Mouse (Mus musculus) CH12.LX (cell line): Measurements from ENCODE around the gene Rad9a. TPM values are rescaled to one million over a fixed set of nuclear protein-coding genes. Genes with fewer than 3 reads are reported as not detected.
A peak's percentile ranks its signal among the peaks of the same experiment; 100 is the strongest.

Source experiments
- DNase-seq: peaks from one replicate; pipeline ENCODE4 v3.0.0-alpha.2; 2013; ENCODE audit errors: extremely low read depth
- H3K27ac ChIP-seq: 2 replicates; pipeline ENCODE4 v1.5.1; 2012; ENCODE audit warnings: low read depth, mild to moderate bottlenecking, control low read depth, moderate library complexity; ENCODE audit not compliant: insufficient read depth
- H3K27me3 ChIP-seq: replicated peaks from 2 replicates; pipeline ENCODE3; 2012; ENCODE audit warnings: inconsistent platforms
- H3K36me3 ChIP-seq, 2 experiments: replicated peaks in 1 of 2; 2 replicates each; pipeline versions ENCODE3 to v1.6.1; 2012; ENCODE audit warnings: inconsistent platforms in 1 of 2, low read length in 1 of 2, mild to moderate bottlenecking in 1 of 2, mixed read lengths in 1 of 2, moderate library complexity in 1 of 2; ENCODE audit not compliant: control insufficient read depth in 1 of 2, insufficient read depth in 1 of 2
- H3K4me1 ChIP-seq, 2 experiments: 2 replicates each; pipeline ENCODE4 v1.6.1; 2012; ENCODE audit warnings: inconsistent platforms in 1 of 2, moderate library complexity in 1 of 2; ENCODE audit not compliant: insufficient read depth in 2 of 2, control insufficient read depth in 1 of 2
- H3K4me2 ChIP-seq: 2 replicates; pipeline ENCODE4 v1.6.1; 2012; ENCODE audit warnings: low read depth, mild to moderate bottlenecking, control low read depth; ENCODE audit not compliant: poor library complexity, insufficient read depth, severe bottlenecking
- H3K4me3 ChIP-seq, 3 experiments: fragments of 150-350 bp in 1 of 3; sonication (generic) in 1 of 3; replicated peaks in 1 of 3; 2 replicates each; pipeline versions ENCODE3 to v1.5.1; 2011 to 2012; ENCODE audit warnings: low read depth in 2 of 3, low read length in 2 of 3, mild to moderate bottlenecking in 2 of 3, moderate library complexity in 2 of 3, control low read depth in 1 of 3, improper control_type of control experiment in 1 of 3, inconsistent platforms in 1 of 3, mixed read lengths in 1 of 3; ENCODE audit not compliant: poor library complexity in 1 of 3
- H3K79me2 ChIP-seq: replicated peaks from 2 replicates; pipeline ENCODE4 v1.6.1; 2012; ENCODE audit warnings: mild to moderate bottlenecking, moderate library complexity; ENCODE audit not compliant: control insufficient read depth, poor library complexity, insufficient read depth, severe bottlenecking; ENCODE audit errors: extremely low read depth
- H3K9ac ChIP-seq: 2 replicates; pipeline ENCODE4 v1.6.1; 2012; ENCODE audit warnings: low read depth, mild to moderate bottlenecking, control low read depth, moderate library complexity; ENCODE audit not compliant: insufficient read depth
- H3K9me3 ChIP-seq: replicated peaks from 2 replicates; pipeline ENCODE3; 2012; ENCODE audit warnings: low read length, inconsistent platforms, mixed read lengths
- BHLHE40 ChIP-seq: IDR thresholded peaks from 2 replicates; pipeline ENCODE4 v1.6.1; 2011; ENCODE audit warnings: mild to moderate bottlenecking, low read depth, low read length, improper control_type of control experiment
- CHD1 ChIP-seq: IDR thresholded peaks from 2 replicates; pipeline ENCODE4 v1.6.1; 2012; ENCODE audit warnings: low read depth, low read length, improper control_type of control experiment, inconsistent platforms
- CHD2 ChIP-seq: IDR thresholded peaks from 2 replicates; pipeline ENCODE4 v1.6.1; 2011; ENCODE audit warnings: low read length, improper control_type of control experiment
- CTCF ChIP-seq, 2 experiments: IDR thresholded peaks in 1 of 2; conservative IDR thresholded peaks in 1 of 2; 2 replicates each; pipeline ENCODE4 v1.5.1; 2011 to 2012; ENCODE audit warnings: low read depth in 2 of 2, low read length in 2 of 2, improper control_type of control experiment in 1 of 2, inconsistent platforms in 1 of 2, mild to moderate bottlenecking in 1 of 2, moderate library complexity in 1 of 2
- E2F4 ChIP-seq: IDR thresholded peaks from 2 replicates; pipeline ENCODE4 v1.6.1; 2011; ENCODE audit warnings: low read depth, low read length, improper control_type of control experiment; ENCODE audit not compliant: insufficient replicate concordance
- ELF1 ChIP-seq: IDR thresholded peaks from 2 replicates; pipeline ENCODE4 v1.6.1; 2014; ENCODE audit warnings: low read depth, mild to moderate bottlenecking, inconsistent platforms, low read length, improper control_type of control experiment
- EP300 ChIP-seq: IDR thresholded peaks from 2 replicates; pipeline ENCODE4 v1.6.1; 2011; ENCODE audit warnings: low read length, improper control_type of control experiment
- ETS1 ChIP-seq: conservative IDR thresholded peaks from 2 replicates; pipeline ENCODE4 v1.6.1; 2012; ENCODE audit warnings: low read depth, mild to moderate bottlenecking, inconsistent platforms, low read length, improper control_type of control experiment, moderate library complexity
- GABPA ChIP-seq: IDR thresholded peaks from 2 replicates; pipeline ENCODE4 v1.6.1; 2012; ENCODE audit warnings: low read depth, low read length, improper control_type of control experiment, inconsistent platforms; ENCODE audit not compliant: insufficient replicate concordance
- HCFC1 ChIP-seq: IDR thresholded peaks from 2 replicates; pipeline ENCODE4 v1.6.1; 2012; ENCODE audit warnings: low read depth, mild to moderate bottlenecking, inconsistent platforms, low read length, improper control_type of control experiment
- IRF4 ChIP-seq: IDR thresholded peaks from 2 replicates; pipeline ENCODE4 v1.6.1; 2014; ENCODE audit warnings: low read depth, mild to moderate bottlenecking, inconsistent platforms, low read length, improper control_type of control experiment
- JUN ChIP-seq: IDR thresholded peaks from 2 replicates; pipeline ENCODE4 v1.6.1; 2011; ENCODE audit warnings: low read depth, mild to moderate bottlenecking, low read length, improper control_type of control experiment, moderate library complexity; ENCODE audit not compliant: insufficient read depth
- JUND ChIP-seq: conservative IDR thresholded peaks from 2 replicates; pipeline ENCODE4 v1.6.1; 2011; ENCODE audit warnings: low read depth, low read length, improper control_type of control experiment
- KAT2A ChIP-seq: IDR thresholded peaks from 2 replicates; pipeline ENCODE4 v1.6.1; 2012; ENCODE audit warnings: low read length, improper control_type of control experiment, inconsistent platforms; ENCODE audit not compliant: insufficient replicate concordance
- MAFK ChIP-seq: IDR thresholded peaks from 2 replicates; pipeline ENCODE4 v1.6.1; 2011; ENCODE audit warnings: low read length, improper control_type of control experiment; ENCODE audit not compliant: insufficient replicate concordance
- MAX ChIP-seq: IDR thresholded peaks from 2 replicates; pipeline ENCODE4 v1.6.1; 2011; ENCODE audit warnings: low read length, improper control_type of control experiment
- MAZ ChIP-seq: IDR thresholded peaks from 2 replicates; pipeline ENCODE4 v1.6.1; 2012; ENCODE audit warnings: low read depth, mild to moderate bottlenecking, inconsistent platforms, low read length, improper control_type of control experiment, moderate library complexity
- MEF2A ChIP-seq: IDR thresholded peaks from 2 replicates; pipeline ENCODE4 v1.6.1; 2014; ENCODE audit warnings: low read depth, mild to moderate bottlenecking, inconsistent platforms, low read length, improper control_type of control experiment, borderline replicate concordance
- MXI1 ChIP-seq: IDR thresholded peaks from 2 replicates; pipeline ENCODE4 v1.6.1; 2011; ENCODE audit warnings: mild to moderate bottlenecking, low read depth, low read length, improper control_type of control experiment
- MYC ChIP-seq: IDR thresholded peaks from 2 replicates; pipeline ENCODE4 v1.6.1; 2011; ENCODE audit warnings: low read depth, mild to moderate bottlenecking, improper control_type of control experiment, low read length
- NELFE ChIP-seq: IDR thresholded peaks from 2 replicates; pipeline ENCODE4 v1.6.1; 2011; ENCODE audit warnings: low read depth, low read length, improper control_type of control experiment
- NRF1 ChIP-seq: IDR thresholded peaks from 2 replicates; pipeline ENCODE4 v1.6.1; 2014; ENCODE audit warnings: low read depth, mild to moderate bottlenecking, inconsistent platforms, low read length, improper control_type of control experiment, moderate library complexity
- PAX5 ChIP-seq: IDR thresholded peaks from 2 replicates; pipeline ENCODE4 v1.6.1; 2012; ENCODE audit warnings: low read length, inconsistent platforms, mixed read lengths
- POLR2A ChIP-seq: IDR thresholded peaks from 2 replicates; pipeline ENCODE4 v1.6.1; 2011; ENCODE audit warnings: low read depth, mild to moderate bottlenecking, improper control_type of control experiment, low read length
- POLR2AphosphoS2 ChIP-seq: IDR thresholded peaks from 2 replicates; pipeline ENCODE4 v1.6.1; 2011; ENCODE audit warnings: low read depth, low read length, improper control_type of control experiment
- RAD21 ChIP-seq: IDR thresholded peaks from 2 replicates; pipeline ENCODE4 v1.6.1; 2011; ENCODE audit warnings: low read depth, mild to moderate bottlenecking, low read length, improper control_type of control experiment, moderate library complexity
- RCOR1 ChIP-seq: conservative IDR thresholded peaks from 2 replicates; pipeline ENCODE4 v1.6.1; 2012; ENCODE audit warnings: low read depth, mild to moderate bottlenecking, inconsistent platforms, low read length, improper control_type of control experiment
- SIN3A ChIP-seq: IDR thresholded peaks from 2 replicates; pipeline ENCODE4 v1.6.1; 2012; ENCODE audit warnings: low read length, improper control_type of control experiment, inconsistent platforms
- SMC3 ChIP-seq: IDR thresholded peaks from 2 replicates; pipeline ENCODE4 v1.6.1; 2011; ENCODE audit warnings: low read depth, low read length, improper control_type of control experiment
- TBP ChIP-seq: conservative IDR thresholded peaks from 2 replicates; pipeline ENCODE4 v1.6.1; 2011; ENCODE audit warnings: low read depth, low read length, improper control_type of control experiment
- TCF12 ChIP-seq: IDR thresholded peaks from 2 replicates; pipeline ENCODE4 v1.6.1; 2014; ENCODE audit warnings: low read depth, mild to moderate bottlenecking, inconsistent platforms, low read length, improper control_type of control experiment
- UBTF ChIP-seq: IDR thresholded peaks from 2 replicates; pipeline ENCODE4 v1.6.1; 2012; ENCODE audit warnings: low read depth, mild to moderate bottlenecking, inconsistent platforms, low read length, improper control_type of control experiment, moderate library complexity
- USF1 ChIP-seq: IDR thresholded peaks from 2 replicates; pipeline ENCODE4 v1.6.1; 2014; ENCODE audit warnings: low read depth, mild to moderate bottlenecking, inconsistent platforms, low read length, improper control_type of control experiment
- USF2 ChIP-seq: conservative IDR thresholded peaks from 2 replicates; pipeline ENCODE4 v1.6.1; 2011; ENCODE audit warnings: low read depth, low read length, improper control_type of control experiment
- ZC3H11A ChIP-seq: IDR thresholded peaks from 2 replicates; pipeline ENCODE4 v1.6.1; 2012; ENCODE audit warnings: low read depth, mild to moderate bottlenecking, inconsistent platforms, low read length, improper control_type of control experiment
- ZKSCAN1 ChIP-seq: IDR thresholded peaks from 2 replicates; pipeline ENCODE4 v1.6.1; 2012; ENCODE audit warnings: low read depth, inconsistent platforms, low read length, improper control_type of control experiment, borderline replicate concordance
- ZMIZ1 ChIP-seq: IDR thresholded peaks from 2 replicates; pipeline ENCODE4 v1.6.1; 2012; ENCODE audit warnings: low read depth, mild to moderate bottlenecking, inconsistent platforms, low read length, improper control_type of control experiment
- ZNF384 ChIP-seq: IDR thresholded peaks from 2 replicates; pipeline ENCODE4 v1.6.1; 2012; ENCODE audit warnings: low read depth, low read length, improper control_type of control experiment, inconsistent platforms
- dilution Hi-C: fragments of 300-500 bp; cut with MboI; formaldehyde crosslinking; loops from 2 replicates; pipeline ENCODE4 v1.14.3; 2020; ENCODE audit warnings: low sequenced_read_pairs; ENCODE audit not compliant: extremely low pct_unique_long_range_greater_than_20kb, extremely low pct_ligation_motif_present
- in situ Hi-C: fragments of 300-500 bp; cut with MboI; formaldehyde crosslinking; loops from 3 replicates; pipeline ENCODE4 v1.14.3; 2019; ENCODE audit warnings: low sequenced_read_pairs, low pct_ligation_motif_present, low pct_unique_long_range_greater_than_20kb, mixed read lengths
- polyA plus RNA-seq: library from polyadenylated mRNA; unstranded; fragments of >175 nt; gene quantifications from 2 replicates; pipeline ENCODE4 v1.2.1, GENCODE M21; 2012; ENCODE audit warnings: low read depth; ENCODE audit not compliant: insufficient read length
- total RNA-seq, 2 experiments: library from RNA; depleted of rRNA; stranded (reverse); fragments of 300-350 nt in 1 of 2; fragments of >200 nt in 1 of 2; gene quantifications; 2 replicates each; pipeline ENCODE4 v1.2.3; 2012 to 2014

The Rad9a gene
- total and polyA plus RNA-seq, 3 experiments: 14.3 to 20.5 (median 20.0) TPM

- no peaks in the 10 kb centered on the region for H3K27me3 ChIP-seq
- in situ Hi-C loops: no loop called here
- peak overlapping the region; percentile 72 for H3K4me2 ChIP-seq
- H3K4me1 ChIP-seq: peaks cover 11 to 52% of the 10 kb centered on the region in 2 experiments
- 0 out of 2 replicates have a peak, but pooled peaks have one; percentile 50 for TF ChIP-seq TBP
- no peak for TF ChIP-seq EP300
- TF ChIP-seq E2F4: no peak
- no peak for TF ChIP-seq GABPA
- peak; percentile 51; the same call in 1 of the 2 replicates for TF ChIP-seq BHLHE40
- peak; percentile 36; the same call in 1 of the 2 replicates for TF ChIP-seq MYC
- peak; percentile 92; the same call in 1 of the 2 replicates for TF ChIP-seq UBTF
- no peak for TF ChIP-seq ZKSCAN1
- peak; percentile 85 for TF ChIP-seq SIN3A
- TF ChIP-seq ETS1: no peak
- TF ChIP-seq ZMIZ1: peak; percentile 78
- TF ChIP-seq MAFK: 0 out of 2 replicates have a peak, but pooled peaks have one; percentile 5
- peak; percentile 36; the same call in 1 of the 2 replicates for TF ChIP-seq MEF2A
- TF ChIP-seq PAX5: no peak
- TF ChIP-seq TCF12: peak; percentile 62; the same call in 1 of the 2 replicates
- peak; percentile 37; the same call in 1 of the 2 replicates for TF ChIP-seq MAX
- peak; percentile 60 for TF ChIP-seq RAD21
- TF ChIP-seq JUN: no peak
- TF ChIP-seq ELF1: peak; percentile 32; the same call in 1 of the 2 replicates
- TF ChIP-seq KAT2A: no peak
- TF ChIP-seq CHD2: no peak
- TF ChIP-seq MAZ: no peak
- TF ChIP-seq ZC3H11A: no peak; the same call in 1 of the 2 replicates
- TF ChIP-seq RCOR1: no peak
- TF ChIP-seq NELFE: no peak; the same call in 1 of the 2 replicates
- TF ChIP-seq USF1: no peak
- peak; percentile 74 for TF ChIP-seq MXI1
- no peak for TF ChIP-seq ZNF384
- TF ChIP-seq JUND: no peak
- no peak for TF ChIP-seq CHD1
- no peak for TF ChIP-seq POLR2AphosphoS2
- TF ChIP-seq HCFC1: peak; percentile 45; the same call in 1 of the 2 replicates
- peak; percentile 76 for TF ChIP-seq POLR2A
- peak in 1 of 2 experiments; percentile 99; a peak in 2 of 4 replicates for TF ChIP-seq CTCF (conservative IDR thresholded peaks at IDR 0.05 in 1 of 2, IDR thresholded peaks at IDR 0.05 in 1 of 2; ENCODE audit: low read depth in 2 of 2, low read length in 2 of 2)
- TF ChIP-seq USF2: no peak
- TF ChIP-seq SMC3: peak; percentile 87
- peak; percentile 57 for TF ChIP-seq NRF1
- peak; percentile 48; the same call in 1 of the 2 replicates for TF ChIP-seq IRF4
- no peaks in the 10 kb centered on the region for H3K79me2 ChIP-seq
- H3K4me3 ChIP-seq: peak overlapping the region; percentile 41 to 62 (median 53)
- peaks cover 2% of the 10 kb centered on the region for H3K9me3 ChIP-seq
- H3K9ac ChIP-seq: peak overlapping the region; percentile 79
- peak overlapping the region; percentile 65 for H3K27ac ChIP-seq
- DNase-seq: peak; percentile 96
- dilution Hi-C loops: no loop called here
- peaks cover 0 to 29% of the 10 kb centered on the region in 2 experiments for H3K36me3 ChIP-seq
These were observed 32.1 kb downstream of the Rad9a start for GRCm38 (mm10) chr19:4169378-4169784.
